Mouse (Mus musculus) frontal cortex, postnatal 36 days (tissue): ENCODE results near the gene Hsd3b7.
A peak's percentile ranks its signal among the peaks of the same experiment; 100 is the strongest.
"Not testable (repeated sequence)": the region's sequence is repeated elsewhere in the genome, so short reads cannot be mapped to it uniquely, and the experiment has no call there.

ENCODE experiments used
- DNase-seq, 2 experiments: peaks; one replicate each; pipeline ENCODE4 v3.0.0; 2022; ENCODE audit warnings: low spot score in 2 of 2

Gene Hsd3b7

GRCm38 (mm10) chr7:127817053-127817452 lies 16.6 kb downstream of the Hsd3b7 start:
- DNase-seq, result no peak

DNA sequence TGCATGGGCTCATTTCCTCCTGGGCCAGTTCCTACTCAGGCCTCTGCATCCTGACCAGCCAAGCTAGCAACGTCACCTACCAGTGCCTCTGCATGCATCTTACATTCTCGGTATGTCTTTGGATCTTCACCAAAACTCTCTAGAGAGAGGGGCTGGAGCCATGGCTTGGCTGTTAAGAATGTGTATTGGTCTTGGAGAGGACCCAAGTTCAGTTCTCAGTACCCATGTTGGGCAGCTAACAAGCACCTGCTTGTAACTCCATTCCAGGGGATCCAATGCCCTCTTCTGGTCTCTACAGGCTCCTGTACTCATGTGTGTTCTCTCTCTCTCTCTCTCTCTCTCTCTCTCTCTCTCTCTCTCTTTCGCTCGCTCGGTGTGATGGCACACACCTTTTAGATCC lies 17.4 kb downstream of the Hsd3b7 start:
- DNase-seq, result no peak

- DNase-seq, result no peak
Measured at GRCm38 (mm10) chr7:127820836-127821509, 20.6 kb downstream of the Hsd3b7 start.

DNA sequence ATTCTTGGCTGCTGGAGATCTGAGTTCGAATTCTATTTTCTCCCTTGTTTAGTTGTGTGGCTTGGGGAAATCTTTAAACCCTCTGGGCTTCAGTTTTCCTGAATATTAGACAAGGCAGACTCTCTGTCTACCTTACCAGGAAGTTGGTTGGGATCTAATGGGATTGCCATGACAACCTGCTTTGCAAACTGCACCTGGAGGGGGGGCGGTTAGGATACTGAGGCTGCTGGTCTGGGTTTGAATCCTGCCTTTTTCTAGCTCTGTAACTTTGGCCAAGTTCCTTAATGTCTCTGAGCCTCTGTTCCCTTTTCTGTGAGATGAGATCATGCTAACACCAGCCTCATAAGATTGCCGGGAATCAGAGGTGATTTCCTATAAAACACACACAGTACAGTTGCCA lies 22.1 kb downstream of the Hsd3b7 start:
- no peak for DNase-seq

DNA sequence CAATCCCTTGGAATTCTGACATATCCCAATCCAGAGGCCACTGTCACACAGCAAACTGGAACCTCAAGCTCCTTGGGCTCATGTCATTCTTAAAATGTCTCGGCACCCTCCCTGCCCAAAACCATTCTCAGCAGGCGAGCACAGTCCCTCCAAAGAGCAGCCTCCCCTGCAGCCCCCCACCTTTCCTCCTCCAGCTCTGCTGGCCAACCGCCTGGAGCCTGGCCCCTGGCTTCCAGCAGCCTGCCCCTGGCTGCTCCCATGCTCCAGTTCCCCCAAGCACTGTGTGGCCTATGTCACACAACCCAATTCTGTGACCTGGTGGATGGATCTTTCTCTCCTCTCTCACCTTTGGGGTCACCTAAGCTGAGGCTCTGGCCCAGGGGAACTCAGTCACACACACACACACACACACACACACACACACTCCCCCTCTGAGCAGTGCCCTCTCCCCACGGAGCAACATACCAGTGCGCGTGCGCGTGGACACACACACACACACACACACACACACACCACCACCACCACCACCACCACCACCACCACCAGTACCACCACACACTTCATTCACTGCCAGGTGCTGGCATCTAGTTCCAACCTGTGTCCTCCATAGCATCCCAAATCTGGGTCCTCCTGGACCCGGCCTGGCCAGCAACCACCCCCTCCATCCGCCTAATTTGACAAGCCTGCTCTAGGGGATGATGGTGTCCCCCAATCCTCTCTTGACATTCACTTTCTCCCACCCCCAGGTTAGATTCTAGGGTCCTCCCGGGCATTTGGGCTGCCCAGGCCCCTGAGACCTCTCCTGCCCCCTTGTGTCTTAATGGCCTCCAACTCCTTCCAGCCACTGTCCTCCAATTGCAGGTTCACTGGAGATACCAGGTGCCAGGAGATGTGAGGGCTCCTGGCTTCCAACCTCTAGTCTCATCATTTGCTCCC lies 23.1 kb downstream of the Hsd3b7 start:
- no peak for DNase-seq

GRCm38 (mm10) chr7:127824176-127824871 lies 23.9 kb downstream of the Hsd3b7 start, which contains the start of the genes Stx4a and Stx1b:
Stx4a (plus strand) TSS chr7:127824294.
Stx1b (minus strand) TSS chr7:127824549.
- peak; percentile 54 to 56 for DNase-seq

DNA sequence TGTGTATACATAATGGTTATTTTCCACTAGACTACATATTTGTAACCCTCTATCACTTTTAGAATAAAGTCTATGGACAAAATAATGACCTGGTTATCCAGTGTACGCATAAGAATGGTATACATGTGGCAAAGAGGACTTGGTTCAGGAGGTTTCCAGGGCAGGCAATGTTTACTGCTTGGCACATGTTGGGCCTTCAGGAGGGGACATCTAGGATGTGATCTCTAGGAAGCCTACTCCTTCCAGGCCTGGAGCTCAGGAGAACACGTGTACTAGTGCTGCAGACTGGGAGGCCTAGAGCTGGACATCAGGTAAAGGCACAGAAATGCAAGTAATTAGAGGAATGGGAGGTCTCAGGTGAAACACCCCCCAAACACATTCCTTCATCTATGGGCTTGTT lies 35.1 kb downstream of the Hsd3b7 start:
- no peak for DNase-seq

GRCm38 (mm10) chr7:127837473-127837872 lies 37.1 kb downstream of the Hsd3b7 start:
- no peak for DNase-seq

DNA sequence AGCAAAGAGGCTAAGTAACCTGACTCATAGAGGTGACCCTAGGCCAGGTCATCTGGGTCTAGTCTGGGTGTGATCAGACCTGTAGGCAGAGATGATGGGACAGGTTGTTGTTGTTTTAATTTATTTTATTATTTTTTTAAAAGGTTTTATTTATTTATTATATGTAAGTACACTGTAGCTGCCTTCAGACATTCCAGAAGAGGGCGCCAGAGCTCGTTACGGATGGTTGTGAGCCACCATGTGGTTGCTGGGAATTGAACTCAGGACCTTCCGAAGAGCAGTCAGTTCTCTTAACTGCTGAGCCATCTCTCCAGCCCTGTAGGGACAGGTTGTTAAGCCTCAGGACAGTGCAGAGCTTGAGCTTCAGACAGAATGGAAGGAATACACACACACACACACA lies 37.5 kb downstream of the Hsd3b7 start:
- not testable (repeated sequence) for DNase-seq

GRCm38 (mm10) chr7:127840031-127840430 lies 39.6 kb downstream of the Hsd3b7 start:
- not testable (repeated sequence) for DNase-seq

DNA sequence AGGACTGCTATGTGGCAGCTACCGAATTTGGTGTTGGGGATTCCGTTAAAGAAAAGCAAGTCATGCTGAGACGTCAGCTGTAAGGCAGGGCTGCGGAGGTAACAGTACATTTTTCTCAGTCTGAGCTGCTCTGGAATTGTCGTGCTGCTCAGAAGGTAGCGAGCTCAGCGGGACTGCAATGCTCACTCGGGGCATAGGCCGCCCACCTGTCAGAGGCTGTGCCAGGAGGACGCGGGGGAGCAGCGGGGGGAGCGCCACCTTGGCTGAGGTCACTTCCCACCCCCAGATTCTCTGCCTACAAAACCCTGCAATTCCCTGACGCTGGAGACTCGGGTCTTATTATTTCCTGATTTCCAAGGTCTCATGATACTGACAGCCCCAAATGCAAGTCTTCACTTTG lies 40.5 kb downstream of the Hsd3b7 start:
- DNase-seq, result no peak

DNA sequence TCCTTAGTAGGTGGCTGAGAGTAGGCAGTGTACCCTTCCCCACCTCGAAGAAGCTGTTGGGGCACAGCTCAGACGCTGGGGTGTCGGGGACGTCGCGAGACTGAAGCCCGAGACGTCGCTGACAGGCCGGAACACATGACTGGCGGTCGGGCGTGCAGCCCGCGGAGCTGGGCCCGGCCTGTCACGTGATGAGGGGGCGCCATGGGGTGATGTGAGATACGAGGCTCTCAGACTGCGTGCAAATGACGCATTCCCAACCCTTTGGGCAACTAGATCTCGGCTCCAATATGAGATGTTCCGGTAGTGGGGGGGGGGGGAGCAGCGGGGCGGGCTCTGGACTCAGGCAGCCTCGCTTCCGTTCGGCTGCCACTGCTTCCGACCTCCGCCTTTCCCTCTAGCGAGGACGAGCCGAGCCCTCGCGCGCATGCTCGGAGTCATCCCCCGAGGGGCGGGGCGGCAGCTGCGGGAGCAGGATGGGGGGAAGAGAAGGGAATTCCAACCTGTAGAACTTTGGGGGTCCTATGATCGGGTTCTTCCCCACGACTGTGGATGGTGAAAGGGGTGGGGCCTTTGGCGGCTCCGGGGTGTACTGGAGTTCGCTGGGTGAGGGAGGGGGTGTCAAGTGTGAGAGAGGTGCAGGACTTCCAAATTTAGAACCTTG lies 41.1 kb downstream of the Hsd3b7 start:
- DNase-seq, result peak; percentile 96 to 97

DNA sequence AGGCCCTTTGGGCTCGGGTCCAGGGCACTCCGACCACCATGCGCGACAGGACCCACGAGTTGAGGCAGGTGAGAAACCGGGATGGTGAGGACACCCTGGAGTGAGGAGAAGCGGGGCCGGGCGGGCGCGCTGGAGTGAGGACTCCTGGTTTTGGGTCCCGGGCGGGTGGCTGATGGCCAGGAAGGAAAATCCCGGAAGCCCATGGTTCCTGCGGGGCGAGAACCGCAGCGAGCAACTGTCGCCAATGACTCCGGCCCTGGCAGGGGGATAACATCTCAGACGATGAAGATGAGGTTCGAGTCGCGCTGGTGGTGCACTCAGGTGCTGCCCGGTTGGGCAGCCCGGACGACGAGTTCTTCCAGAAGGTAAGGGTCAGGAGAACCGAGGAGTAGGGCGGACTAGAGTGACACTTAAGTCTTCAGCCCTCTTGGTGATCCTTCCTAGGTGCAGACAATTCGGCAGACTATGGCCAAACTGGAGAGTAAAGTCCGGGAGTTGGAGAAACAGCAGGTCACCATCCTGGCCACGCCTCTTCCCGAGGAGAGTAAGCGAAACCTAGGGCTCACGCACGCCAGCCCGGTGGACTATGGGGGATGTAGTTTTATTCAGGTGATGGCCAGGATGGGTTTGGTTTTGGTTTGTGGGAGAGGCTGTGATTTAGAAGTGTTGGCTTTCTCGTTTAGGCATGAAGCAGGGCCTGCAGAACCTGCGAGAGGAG lies 41.8 kb downstream of the Hsd3b7 start:
- peak; percentile 74 to 81 for DNase-seq

DNA sequence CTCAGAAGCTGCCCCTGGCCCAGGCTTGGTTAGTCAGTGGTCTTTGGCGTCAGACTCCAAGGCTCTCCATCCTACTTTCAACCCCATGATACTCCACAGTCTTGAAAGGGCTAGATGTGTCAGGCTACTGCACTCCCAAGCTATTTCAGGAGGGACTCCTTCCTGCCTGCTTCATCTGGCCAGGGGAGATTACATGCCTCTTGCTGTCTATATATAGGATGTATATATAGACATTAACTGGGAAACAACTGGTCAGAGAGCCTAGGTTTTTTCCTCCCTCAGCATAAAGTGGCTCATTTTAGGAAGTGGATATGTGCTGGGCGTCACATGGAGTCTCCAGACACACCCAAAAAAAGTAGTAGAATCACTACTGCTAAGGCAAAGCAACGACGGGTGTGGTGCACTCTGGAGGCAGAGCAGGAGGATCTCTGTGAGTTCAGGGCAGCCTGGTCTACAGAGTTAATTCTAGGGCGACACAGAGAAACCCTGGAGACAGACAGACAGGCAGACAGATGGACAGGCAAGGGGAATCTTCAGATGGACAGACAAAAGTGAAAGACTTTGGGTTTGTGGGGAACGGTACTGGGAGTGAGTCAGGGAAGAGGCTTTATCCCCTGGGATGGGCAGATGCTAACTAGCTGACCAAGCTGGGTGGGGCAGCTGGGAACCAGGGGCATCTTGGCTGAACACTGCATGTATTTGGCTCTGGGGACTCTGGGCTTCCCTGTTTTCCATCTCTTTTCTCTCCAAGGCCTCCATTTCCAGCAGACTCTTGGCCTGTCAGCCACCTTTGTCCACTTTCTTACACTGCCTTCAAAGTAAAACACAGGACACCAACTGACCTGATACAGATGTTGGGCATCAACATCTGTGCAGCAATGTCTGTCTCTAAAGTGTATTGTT lies 49.8 kb downstream of the Hsd3b7 start:
- DNase-seq, result no peak

GRCm38 (mm10) chr7:127850906-127851305 lies 50.5 kb downstream of the Hsd3b7 start:
- no peak for DNase-seq
